Mouse (Mus musculus): ENCODE measurements around the gene Gm20431. TPM values are rescaled to one million over a fixed set of nuclear protein-coding genes. Genes with fewer than 3 reads are reported as not detected.
"Not testable (repeated sequence)": the region's sequence is repeated elsewhere in the genome, so short reads cannot be mapped to it uniquely, and the experiment has no call there.

The Gm20431 gene
- total RNA-seq, 1 experiment from 2014 or later: not detected

- ATAC-seq (replicated peaks; ENCODE audit: low read depth, poor library complexity, severe bottlenecking): no peak
These were observed 27.8 kb downstream of the Gm20431 start for GRCm38 (mm10) chr2:167633537-167633872.

- ATAC-seq (replicated peaks; ENCODE audit: low read depth, poor library complexity, severe bottlenecking): no peak
These were observed 28.4 kb downstream of the Gm20431 start for GRCm38 (mm10) chr2:167632731-167633536.

- peak; percentile 64 for ATAC-seq (replicated peaks; ENCODE audit: low read depth, poor library complexity, severe bottlenecking)
These were observed 29.5 kb downstream of the Gm20431 start, which contains the start of gene Ube2v1 for GRCm38 (mm10) chr2:167631591-167632448. Ube2v1 (minus strand) TSS chr2:167632095.

DNA sequence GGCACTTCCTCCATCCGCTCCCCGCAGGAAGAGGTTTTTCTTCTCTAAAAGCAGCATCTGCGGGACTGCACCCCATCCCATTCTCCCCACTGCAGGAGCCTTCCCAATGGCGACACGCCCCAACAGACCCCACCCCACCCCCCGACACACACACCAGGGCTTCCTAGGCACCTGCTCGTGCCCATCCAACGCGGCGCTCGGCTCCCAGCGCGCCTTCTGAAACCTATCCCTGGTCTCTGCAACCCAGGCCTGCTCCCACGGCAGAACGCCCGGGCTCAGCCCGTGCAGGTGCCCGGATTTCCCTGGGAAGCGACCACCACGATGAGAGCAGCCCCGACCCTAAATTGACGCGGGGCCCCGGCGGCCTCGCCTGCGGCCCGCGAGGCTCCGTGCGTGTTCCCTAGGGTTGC lies 30.1 kb downstream of the Gm20431 start:
- ATAC-seq (replicated peaks; ENCODE audit: low read depth, poor library complexity, severe bottlenecking): no peak

GRCm38 (mm10) chr2:167630421-167630820 lies 30.9 kb downstream of the Gm20431 start:
- no peak for ATAC-seq (replicated peaks; ENCODE audit: low read depth, poor library complexity, severe bottlenecking)

GRCm38 (mm10) chr2:167629665-167630209 lies 31.6 kb downstream of the Gm20431 start:
- ATAC-seq (replicated peaks; ENCODE audit: low read depth, poor library complexity, severe bottlenecking): no peak

DNA sequence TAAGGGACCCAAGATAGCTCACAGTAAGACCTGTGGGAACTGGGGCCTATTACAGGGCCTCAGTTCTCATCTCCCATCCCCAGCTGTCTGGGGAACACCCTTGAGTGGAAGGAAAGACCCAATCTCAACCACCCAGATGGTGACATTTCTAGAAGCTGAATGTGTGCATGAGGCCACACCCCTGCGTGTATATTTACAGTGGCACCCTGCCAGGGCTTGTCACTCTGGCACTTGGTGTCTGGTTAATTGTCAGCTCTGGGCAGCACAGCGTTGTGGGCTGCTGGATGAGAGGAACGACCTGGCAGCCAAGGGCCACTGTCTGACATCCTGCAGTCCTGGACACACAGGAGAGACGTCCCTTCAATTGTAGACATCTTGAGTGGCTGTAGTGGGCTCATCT lies 32.4 kb downstream of the Gm20431 start:
- peak; percentile 31 for ATAC-seq (replicated peaks; ENCODE audit: low read depth, poor library complexity, severe bottlenecking)

- ATAC-seq (replicated peaks; ENCODE audit: low read depth, poor library complexity, severe bottlenecking): no peak
These were observed 34.3 kb downstream of the Gm20431 start for GRCm38 (mm10) chr2:167627019-167627418.

- no peak for ATAC-seq (replicated peaks; ENCODE audit: low read depth, poor library complexity, severe bottlenecking)
These were observed 35.6 kb downstream of the Gm20431 start for GRCm38 (mm10) chr2:167625670-167626069.

- no peak for ATAC-seq (replicated peaks; ENCODE audit: low read depth, poor library complexity, severe bottlenecking)
These were observed 36.8 kb downstream of the Gm20431 start for GRCm38 (mm10) chr2:167624368-167625075.

DNA sequence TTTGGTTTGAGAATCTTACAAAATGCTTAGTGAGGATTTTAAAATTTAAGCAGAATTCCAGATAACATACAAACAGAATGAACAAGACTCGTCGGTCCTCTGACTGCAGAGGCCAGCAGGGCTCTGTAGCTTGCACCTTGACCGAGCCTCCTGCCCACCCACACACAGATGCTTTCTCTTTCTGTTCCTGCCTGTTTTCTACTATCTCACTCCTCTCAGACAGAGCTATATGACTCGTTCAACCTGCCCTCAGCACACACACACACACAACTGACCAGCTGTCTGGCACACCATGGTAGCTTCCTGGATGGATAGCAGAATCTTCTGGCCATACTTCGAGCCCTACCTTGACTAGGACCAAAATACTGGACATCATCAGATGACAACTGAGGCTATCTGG lies 38.3 kb downstream of the Gm20431 start:
- no peak for ATAC-seq (replicated peaks; ENCODE audit: low read depth, poor library complexity, severe bottlenecking)

DNA sequence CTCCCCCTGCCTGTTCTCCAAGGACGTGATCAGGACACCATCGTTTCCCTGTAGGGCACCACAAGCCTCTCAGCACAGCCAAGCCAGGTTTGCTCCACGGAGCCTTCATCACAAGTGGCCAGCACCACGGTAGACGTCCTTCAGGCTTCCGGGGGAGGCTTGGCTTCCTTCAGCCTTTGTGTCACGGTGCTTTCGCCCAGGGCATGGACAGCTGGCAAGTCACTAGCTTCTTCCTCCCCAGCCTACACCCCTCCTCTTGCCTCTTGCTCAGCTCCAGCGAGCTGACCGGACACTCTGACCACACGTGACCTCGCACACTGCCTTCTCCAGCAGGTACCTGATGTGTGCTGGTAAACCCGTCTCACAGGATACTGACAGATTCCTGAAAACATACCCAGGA lies 38.9 kb downstream of the Gm20431 start:
- no peak for ATAC-seq (replicated peaks; ENCODE audit: low read depth, poor library complexity, severe bottlenecking)

- ATAC-seq (replicated peaks; ENCODE audit: low read depth, poor library complexity, severe bottlenecking): no peak
These were observed 39.8 kb downstream of the Gm20431 start for GRCm38 (mm10) chr2:167621255-167622087.

DNA sequence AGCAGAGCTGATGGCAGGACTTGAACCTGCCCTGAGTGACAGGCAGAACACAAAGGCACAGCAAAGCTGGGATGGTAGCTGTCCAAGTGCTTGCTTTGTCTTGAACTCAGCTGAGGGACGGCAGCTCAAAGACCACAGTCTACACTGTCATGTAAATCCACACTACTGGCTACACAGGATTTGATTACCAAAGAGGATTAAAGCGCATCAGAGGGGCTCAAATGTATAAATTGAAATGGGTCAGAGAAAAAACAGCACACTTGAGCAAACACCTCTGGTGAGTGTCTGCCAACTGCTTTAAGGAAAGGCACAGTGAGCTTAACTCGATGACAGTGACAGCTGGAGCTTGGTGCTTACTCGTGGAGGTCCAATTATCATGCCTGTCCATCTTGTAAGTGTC lies 43.8 kb downstream of the Gm20431 start:
- no peak for ATAC-seq (replicated peaks; ENCODE audit: low read depth, poor library complexity, severe bottlenecking)

DNA sequence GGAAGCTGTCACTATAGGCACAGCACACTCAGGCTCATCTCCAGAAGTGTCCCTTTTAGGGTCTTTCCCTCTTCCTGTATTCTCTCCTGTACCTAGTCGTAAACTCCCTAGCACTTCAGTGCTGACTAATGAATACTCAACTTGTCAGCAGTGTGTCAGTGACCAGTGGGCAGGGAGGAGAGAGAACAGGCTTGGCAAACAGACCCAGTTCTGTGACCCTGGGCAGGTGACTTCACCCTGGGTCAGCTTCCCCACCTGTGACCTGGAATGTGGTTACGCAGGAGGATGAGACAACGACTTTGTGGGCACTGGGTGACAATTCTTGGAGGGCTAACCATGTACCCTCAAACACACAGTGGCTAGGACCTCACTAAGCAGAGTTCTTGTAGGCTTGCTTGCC lies 44.3 kb downstream of the Gm20431 start:
- ATAC-seq (replicated peaks; ENCODE audit: low read depth, poor library complexity, severe bottlenecking): no peak

DNA sequence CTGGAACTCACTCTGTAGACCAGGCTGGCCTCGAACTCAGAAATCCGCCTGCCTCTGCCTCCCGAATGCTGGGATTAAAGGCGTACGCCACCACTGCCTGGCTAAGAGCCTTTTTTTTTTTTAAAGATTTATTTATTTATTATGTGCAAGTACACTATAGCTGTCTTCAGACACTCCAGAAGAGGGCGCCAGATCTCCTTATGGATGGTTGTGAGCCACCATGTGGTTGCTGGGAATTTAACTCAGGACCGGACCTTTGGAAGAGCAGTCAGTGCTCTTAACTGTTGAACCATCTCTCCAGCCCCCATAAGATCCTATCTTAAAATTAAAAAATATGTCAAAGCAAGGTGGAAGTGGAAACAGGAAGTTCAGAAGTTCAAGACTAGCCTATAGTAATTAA lies 48.0 kb downstream of the Gm20431 start:
- ATAC-seq (replicated peaks; ENCODE audit: low read depth, poor library complexity, severe bottlenecking): not testable (repeated sequence)

GRCm38 (mm10) chr2:167612122-167612521 lies 49.2 kb downstream of the Gm20431 start:
- ATAC-seq (replicated peaks; ENCODE audit: low read depth, poor library complexity, severe bottlenecking): no peak

- ATAC-seq (replicated peaks; ENCODE audit: low read depth, poor library complexity, severe bottlenecking): peak; percentile 51; the same call in 1 of the 2 replicates
These were observed 50.0 kb downstream of the Gm20431 start for GRCm38 (mm10) chr2:167611287-167611686.

DNA sequence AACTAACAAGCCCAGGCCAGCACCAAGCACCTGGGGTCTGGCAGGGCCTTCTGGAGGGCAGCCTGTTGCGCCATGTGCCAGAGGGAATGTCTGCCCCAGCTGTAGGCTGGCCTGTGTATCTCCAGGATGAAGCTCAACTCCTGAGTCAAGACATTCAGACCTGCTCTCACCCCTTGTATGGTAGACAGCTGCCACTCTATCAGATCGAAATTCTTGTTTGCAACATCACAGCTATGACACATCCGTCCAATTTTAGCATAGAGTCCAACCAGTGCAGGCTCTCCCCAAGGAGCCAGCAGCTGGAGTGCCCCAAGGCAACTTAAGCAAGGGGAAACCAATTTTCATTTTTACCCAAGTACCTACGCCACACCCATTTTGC lies 54.6 kb downstream of the Gm20431 start:
- no peak for ATAC-seq (replicated peaks; ENCODE audit: low read depth, poor library complexity, severe bottlenecking)

All from common myeloid progenitor, adult 5-6 weeks (primary cell).